Mouse (Mus musculus): ENCODE measurements around the gene Bmpr1b. TPM values are rescaled to one million over a fixed set of nuclear protein-coding genes. Genes with fewer than 3 reads are reported as not detected.
"Not testable (repeated sequence)": the region's sequence is repeated elsewhere in the genome, so short reads cannot be mapped to it uniquely, and the experiment has no call there.

Bmpr1b gene
- not detected for polyA plus RNA-seq (2017; shearing (Covaris generic))

DNA sequence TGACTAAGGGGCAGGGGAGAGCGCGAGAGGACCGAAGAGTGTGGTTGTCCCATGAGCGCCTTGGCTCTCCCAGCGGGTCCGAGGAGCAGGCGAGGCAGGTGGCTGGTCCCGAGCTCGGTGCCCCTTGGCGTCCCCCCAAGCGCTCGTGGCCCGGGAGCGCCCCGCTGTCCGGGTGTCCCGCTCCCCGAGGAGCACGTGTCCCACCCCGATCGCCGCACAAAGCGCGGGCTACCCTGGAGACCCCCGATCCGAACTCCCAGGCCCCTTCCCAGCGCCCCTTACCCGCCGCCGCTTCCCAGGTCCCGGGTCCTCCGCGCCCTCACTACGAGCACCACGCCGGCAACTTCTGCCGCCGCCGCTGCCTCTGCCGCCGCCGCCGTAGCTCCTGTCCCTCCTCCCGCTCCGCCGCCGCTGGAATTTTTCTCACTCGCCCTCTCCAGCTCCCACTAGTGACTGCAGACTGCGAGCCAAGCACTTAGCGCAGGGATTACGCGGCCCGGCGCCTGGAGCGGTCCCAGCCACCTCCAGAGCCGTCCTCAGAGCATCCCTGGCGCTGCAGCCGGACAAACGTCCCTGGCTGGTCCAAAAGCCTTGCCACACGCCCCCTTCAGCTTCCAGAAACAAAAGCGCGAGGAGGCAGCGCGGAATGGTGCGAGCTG lies at the start of gene Bmpr1b:
Gene Bmpr1b, minus strand, starts transcription at position 563 of the 659 bp plus-strand sequence.
- no peak for ATAC-seq

DNA sequence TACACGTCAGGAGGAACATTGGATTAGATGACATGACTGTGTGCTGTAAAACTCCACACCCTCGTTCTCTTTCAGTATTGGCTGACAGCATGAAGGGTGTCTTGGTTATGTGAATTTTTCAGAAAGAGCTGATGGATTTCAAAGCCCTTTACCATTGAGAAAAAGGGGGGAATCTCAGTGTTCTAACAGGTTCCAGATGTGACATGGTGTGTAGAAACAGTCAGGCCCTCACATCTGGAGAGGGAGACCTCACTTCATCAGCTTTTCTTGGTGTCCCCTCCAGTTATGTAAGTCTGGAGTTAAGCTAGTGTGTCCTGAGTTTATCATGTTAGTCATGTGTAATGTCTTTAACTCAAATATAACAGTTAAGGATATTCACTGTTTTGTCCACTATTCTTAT lies 43.6 kb upstream of the Bmpr1b start:
- no peak for ATAC-seq

DNA sequence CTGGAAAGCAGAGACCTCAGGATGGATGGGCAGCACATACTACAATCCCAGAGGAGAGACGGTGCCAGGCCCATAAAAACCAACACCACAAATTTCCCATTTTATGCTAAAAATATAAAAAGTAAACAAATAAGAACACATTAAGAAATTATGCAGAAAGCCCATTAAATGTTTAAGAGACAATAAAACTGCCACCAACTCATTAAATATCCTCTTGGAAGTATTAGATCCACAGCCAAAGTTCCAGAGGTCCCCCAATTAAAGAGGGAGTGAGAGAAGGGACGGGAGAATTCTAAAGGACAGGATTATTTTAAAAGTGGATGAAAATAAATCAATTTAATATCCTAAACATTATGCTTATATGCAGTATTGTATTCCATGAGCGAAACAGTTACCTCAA lies 43.0 kb upstream of the Bmpr1b start:
- ATAC-seq: no peak

DNA sequence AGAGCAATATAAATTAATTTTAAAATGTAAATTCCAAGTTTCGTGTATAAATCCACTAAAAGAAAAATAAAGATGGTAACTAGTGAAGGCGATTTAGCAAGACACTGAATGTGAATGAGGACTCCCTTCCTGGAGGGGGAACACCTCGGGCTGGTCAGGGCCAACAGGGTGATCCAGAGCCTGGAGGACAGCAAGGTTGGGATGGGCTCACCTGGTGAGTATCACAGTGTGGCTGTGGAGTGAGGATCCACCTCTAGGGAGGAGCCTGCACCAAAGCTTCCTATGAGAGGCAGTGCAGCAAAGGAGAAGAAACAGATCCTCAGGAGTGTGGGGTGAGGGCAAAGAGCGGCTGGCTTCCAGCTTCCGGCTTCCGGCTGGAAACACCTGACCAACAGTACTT lies 40.8 kb upstream of the Bmpr1b start:
- no peak for ATAC-seq

DNA sequence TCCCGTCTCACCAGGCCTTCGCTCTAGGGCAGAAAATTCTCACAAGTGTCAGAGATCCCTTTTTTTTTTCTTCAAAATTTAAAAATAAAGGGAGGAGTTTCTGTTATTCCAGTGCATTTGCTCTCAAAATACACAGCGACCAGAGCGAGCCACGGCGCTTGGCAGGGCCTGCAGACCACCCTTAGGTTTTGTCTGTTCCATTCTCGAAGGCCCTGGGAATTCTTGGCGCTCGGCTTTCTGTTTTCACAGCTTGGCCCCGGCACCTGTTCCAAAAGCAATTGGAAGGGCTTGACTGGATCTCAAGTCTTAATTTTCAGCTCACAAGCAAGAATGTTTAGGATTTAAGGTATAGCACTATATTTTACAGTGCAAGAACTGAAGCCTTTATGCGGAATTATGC lies 39.8 kb upstream of the Bmpr1b start:
- ATAC-seq: no peak

DNA sequence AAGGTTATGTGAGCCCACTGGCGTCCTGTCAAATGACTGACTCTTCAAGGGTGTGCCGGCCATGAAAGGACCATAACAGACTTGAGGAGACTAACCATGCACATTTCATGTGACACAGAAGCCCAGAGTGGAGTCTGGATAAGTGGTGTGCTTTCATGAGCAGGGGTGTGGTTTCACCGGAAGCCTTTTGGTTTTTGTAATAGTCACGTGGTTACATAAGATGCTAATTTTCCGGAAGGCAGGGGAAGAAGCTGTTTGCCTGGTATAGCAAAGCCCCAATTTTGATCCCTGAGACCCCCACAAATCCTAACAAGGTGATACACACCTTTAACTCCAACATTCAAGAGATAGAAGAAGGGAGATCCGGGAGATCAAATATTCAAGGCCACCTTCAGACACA lies 38.3 kb upstream of the Bmpr1b start:
- no peak for ATAC-seq

DNA sequence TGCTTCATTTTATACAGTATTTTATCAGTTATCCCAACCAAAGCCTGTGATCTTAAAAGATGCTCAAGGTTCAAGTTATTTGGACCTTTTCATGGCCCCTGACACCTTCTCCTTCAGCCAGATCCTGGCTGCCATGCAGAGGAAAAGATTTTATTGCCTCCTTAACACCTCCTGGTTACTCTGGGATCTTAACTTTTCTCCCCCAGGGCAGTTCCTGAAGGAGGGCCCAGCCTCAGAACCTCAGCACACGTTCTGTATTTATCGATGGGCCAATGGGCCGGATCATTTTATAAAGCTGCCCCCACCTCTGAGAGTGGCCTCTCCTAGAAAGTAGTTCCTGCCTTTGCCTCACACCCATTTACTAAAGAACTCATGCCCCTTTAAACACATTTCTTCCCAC lies 37.1 kb upstream of the Bmpr1b start:
- ATAC-seq: no peak

DNA sequence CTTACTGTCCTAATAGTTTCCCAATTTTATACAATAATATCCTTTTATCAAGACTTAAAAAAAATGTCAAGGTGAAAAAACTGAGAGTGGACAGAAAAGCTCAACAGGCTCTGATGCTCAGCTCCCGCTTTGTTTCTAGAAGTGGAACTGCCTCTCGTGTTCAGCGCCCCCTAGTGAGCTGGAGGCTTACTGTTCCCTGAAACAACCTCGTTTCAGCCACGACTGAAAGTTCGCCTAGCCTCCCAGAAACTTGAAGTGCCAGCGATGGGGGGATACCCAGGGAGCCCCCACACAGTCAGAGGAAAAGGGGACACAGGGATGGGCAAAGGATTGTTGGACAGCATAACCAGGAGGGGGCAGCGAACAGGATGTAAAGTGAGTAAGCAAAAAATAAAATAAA lies 26.9 kb upstream of the Bmpr1b start:
- no peak for ATAC-seq

DNA sequence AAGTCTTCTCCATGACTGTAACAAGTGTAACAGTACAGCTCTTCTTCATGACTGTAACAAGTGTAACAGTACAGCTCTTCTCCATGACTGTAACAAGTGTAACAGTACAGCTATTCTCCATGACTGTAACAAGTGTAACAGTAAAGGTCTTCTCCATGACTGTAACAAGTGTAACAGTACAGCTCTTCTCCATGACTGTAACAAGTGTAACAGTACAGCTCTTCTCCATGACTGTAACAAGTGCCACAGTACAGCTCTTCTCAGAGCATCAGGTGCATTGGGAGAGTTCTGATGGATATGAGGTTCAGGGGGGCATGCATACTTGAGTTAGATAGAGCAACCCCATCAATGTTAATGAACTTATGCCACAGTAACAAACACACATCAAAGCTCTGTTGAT lies 22.4 kb upstream of the Bmpr1b start:
- ATAC-seq: not testable (repeated sequence)

DNA sequence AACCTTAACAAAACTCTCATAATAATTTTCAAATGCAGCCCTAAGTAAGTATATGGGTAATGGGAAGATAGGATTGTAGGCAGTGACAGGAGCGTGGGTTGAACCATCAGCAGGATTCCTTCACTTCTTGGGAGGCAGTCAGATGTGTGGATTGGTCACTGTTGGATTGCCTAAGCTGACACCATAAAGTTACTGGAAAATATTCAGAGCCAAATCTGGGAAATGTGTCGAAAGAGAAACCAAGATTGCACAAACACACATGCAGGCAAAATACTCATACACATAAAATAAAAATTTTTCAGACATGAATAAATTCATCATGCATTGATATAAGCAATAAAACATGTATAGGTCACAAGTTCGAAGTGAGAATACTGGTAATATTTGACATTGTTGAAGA lies 17.3 kb upstream of the Bmpr1b start:
- ATAC-seq: no peak

DNA sequence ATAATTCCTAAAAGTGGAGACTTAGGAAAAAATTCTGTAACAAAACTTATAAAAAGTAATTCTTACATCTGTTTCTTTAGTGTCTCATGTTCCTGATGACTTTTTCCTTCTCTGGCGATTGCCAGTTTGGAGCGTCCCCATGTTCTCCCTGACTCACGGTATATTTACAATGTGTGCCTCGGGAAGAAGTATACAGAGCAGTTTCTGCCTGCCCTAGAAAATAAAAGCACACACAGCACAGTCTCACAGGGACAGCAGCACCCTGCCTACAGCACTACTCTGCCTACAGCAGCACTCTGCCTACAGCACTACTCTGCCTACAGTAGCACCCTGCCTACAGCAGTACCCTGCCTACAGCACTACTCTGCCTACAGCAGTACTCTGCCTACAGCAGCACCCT lies 4.8 kb upstream of the Bmpr1b start:
- no peak for ATAC-seq

DNA sequence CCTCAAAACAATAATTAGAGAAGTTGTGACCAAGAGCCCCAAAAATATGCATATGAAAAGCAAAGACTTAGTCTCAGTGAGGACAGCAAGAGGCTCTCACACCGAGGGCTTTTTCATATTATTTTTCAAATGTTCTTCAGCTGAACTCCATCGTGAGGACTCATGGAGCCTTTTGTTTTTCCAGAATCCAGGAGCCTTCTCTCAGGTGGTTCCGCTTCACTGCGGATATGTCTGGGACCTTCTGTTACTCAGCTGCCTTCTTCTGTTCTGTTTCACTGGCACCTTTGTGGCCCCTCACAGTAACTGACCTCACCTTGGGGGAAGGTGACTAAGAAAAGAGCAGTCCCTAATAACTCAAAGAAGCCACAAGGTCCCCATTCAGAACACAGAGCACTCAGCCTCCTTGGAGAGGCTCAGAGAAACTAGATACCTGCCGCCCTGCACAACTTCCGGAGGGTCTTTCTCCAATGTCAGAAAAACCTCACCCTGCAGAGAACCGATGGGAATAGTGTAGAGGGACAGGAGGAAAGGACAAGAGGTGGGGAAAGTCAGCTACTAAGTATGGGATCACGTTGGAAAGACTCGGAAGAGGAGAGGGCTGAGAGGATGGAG lies 868 bp downstream of the Bmpr1b start:
- no peak for ATAC-seq

DNA sequence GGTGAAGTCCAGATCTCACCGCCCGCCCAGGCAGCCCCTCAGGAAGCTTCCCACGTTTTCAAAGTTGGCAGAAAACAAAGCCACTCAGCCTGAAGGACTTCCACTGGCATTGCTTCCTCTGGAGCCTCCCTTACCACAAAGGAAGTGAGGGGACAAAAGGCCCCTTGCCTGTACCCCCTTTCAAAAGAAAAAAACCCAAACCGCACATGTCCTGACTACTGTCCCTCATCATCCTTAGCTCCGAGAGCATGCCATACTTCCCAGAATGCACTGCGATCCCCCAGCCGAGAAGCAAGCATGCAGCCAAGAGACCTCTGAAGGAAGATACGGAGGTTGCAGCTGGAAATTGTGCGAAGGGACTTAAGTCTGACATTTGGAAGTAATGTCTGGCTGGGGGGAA lies 4.2 kb downstream of the Bmpr1b start:
- no peak for ATAC-seq

DNA sequence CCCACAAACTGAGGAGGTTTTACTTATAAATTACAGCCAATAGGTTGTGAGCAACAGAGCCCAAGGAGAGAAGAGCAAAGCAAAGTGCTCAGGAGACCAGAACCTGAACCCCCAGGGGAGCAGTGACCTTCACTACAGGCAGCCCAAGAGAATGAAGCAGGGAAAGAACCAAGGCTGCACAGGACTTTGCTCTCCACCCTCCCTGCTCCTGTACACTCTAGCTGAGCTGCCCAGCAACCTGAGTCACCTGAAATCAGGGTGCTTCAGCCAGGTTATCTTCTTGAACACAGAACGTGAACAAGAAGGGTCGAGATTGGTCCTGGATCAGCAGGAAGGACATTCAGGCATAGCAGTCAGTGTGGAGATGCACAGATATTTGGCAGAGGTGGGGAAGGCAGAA lies 5.3 kb downstream of the Bmpr1b start:
- no peak for ATAC-seq

DNA sequence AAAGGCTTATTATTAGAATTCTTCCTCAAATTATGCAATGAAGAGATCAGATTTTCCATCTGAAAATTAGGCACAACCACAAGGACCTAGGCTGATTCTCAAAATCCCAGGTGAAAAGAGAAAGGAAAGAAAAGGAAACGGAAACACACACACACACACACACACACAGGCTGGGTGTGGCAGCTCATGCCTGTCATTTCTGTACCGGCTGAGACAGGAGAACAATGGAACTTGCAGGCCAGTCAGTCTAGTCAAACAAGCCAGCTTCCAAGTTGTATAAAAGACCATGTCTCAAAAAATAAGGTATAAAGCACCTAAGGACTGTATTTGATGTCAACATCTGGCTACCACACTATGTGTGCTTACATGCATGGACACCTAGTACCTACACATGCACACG lies 7.8 kb downstream of the Bmpr1b start:
- ATAC-seq: no peak

DNA sequence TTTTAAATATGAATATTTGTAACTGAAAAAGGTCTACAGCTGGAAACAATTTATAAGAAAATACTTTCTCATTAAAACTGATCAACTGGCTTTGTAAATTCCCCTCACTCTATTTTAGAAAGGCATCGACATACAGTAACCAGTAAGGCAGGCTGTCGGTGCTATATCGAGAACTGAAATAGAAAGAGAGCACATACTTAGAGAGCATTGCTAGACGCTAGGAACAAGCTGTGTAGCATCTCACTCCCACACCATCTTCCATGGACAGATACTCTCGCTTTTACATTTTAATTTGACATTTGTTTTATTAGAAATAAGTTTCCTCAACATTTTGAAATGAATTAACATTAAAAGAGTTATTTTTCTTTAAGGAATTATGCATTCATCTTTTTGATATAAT lies 17.2 kb downstream of the Bmpr1b start:
- ATAC-seq: no peak

DNA sequence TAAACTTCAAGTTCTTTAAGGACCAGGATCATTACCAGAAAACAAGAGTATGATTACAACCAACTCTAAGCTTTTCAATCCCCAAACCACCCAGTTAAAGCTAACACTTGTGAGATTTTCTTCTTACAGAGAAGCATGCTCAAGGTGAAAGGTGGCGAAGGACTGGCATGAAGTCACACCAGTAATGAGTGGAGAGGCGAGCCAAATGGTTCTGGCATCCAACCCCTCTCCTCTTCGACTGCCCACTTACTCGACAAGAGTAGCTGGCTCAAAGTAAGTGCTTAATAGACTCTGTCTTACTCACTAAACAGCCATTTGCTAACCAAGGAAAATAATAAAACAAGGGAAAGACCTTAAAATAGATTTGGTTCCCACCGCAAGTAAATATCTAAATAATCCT lies 30.4 kb downstream of the Bmpr1b start:
- ATAC-seq: no peak

DNA sequence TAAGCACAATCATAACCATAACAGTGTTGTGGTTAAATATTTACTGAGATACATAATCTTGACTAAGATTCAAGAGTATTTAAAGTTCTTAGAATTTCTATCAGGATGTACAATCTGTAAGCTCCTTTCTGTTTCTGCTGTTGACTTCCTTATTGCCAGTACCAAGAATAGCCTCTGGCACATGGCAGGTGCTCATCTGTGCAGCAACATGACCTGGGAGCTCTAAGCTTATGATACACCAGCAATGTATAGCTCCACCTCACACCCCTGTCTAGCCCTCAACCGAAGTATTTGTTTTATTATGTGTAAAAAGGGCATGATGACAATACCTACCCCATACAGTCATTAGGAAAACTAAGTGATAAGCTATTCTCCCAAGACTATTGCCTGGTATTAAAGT lies 42.8 kb downstream of the Bmpr1b start:
- no peak for ATAC-seq

DNA sequence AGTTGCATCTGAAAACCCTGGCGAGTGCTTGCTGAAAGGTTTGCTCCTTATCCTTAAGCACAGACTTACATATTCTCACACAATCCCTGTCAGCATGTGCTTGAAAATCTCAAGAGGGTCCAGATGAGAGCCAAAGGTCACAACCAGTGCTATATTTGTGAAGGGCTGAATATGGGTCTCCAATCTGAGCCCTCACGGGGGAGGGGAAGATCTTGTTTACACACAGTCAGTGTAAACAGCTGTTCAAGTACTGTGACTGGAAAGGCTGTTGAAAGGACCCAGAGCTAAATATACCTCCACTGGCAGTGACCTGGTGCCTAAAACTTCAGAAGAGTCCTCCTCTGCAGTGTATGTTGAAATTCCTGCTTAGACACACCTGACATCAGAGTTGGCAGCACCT lies 43.7 kb downstream of the Bmpr1b start:
- ATAC-seq: no peak

DNA sequence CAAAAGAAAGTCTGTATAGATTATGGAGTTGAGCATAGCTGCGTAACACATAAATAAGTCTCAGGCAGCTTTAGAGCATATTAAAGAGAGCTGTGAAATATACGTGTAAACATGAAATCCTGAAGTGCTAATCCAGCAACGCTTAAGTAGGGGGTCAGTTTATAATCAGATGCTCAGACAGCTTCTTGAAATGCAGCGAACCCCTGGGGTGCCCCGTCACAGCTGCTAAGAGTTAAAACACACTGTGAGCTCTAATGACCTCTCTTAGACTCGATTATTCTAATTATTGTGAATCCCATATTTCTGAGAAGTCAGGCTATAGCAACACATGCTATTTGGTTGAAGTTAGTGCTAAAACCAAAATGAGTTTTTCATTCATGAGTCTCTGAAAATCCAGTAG lies 45.0 kb downstream of the Bmpr1b start:
- ATAC-seq: no peak

DNA sequence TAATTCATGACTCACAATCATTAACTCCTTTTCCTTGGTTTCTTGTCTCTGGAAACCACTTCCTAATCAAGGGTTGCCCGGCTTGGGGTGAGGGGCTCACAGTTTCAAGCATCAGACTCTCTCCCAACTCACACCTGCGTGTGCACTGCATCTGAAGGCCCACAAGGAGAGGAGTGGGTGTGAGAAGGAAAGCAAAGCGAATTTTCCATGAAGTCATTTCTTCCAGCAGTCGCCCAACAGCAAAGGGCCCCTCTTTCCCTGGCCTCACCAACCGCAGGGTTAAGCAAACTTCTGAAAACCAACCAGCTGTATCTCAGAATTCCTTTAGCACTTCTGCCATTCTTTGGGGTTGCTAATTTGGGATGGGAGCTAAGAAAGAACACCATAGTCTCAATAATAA lies 46.8 kb downstream of the Bmpr1b start:
- ATAC-seq: no peak

DNA sequence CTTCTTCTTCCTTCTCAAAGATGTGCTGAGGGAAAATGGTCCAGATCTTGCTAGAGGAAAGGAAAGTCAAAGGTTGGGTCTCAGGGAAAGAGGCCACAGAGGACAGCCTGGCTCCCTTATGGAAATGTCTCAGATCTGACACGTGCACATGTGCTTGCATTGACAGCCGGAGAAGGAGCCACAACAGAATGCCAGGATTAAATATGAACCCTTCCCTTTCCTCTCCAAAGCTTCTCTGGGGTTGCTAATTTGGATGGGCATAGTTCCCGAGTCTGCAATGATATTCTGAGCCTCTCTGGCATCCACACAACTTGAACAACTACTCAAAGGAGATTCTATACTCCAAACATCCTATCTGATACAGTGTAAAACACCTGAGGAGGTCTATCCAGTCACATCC lies 48.4 kb downstream of the Bmpr1b start:
- ATAC-seq: no peak

DNA sequence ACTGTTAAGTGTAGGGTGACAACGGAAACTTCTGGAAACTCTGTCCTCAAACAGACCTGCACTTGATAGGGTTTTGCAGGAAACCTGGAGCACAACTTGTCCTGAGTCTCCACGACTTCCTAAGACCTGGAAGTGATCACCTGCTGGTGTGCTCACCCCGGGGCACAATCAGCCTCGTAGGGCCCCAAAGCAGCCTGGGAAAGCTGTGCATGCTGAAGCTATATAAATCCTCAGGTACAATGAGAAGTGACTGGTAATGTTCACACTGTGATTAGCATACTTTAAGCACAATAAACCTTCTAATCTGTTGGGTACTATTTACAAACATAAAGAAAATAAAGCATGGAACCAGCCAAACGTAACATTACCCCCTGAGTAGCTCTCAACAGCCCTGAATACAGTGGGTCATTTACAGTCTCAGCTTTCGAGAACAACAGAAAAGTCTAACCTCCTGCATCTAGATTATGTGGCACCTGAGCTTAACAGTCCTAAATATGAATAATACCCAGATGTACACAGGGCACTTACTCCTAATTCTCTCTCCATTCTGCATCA lies 54.4 kb downstream of the Bmpr1b start:
- no peak for ATAC-seq

DNA sequence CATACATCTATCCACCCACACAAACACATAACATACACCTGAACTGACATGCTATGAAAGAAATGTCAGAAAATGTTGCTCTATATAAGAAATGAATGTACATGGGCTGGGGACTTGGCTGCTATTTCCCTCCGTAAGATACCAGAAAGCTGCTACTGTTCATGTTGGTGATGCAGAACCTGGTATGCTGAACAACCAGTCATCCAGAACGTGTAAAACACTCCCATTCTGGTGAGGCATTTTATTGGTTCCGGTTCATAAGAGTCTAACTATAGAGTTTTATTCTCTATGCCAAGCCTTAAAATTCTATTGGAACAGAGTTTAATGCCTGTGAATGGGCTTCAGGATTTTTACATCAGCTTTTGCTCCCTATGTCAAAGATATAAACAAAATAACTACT lies 55.0 kb downstream of the Bmpr1b start:
- ATAC-seq: no peak

DNA sequence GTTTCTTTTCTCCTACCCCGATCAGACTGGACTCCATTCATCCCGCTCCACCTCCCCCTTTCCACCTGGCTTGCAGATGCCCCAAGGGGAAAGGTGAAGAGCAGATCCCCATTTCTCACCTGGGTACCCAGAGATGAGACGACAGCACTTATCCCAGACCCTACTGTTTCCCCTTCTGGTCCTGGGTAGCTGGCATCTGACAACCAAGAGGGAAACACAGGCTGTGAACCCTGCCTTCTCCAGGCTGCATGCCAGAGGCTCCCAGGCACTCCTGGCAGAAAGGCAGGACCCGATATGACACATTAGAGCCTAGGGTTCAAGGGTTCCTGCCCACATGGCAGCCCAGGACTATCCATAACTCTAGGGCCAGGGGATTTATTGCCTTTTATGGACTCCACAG lies 56.0 kb downstream of the Bmpr1b start:
- ATAC-seq: no peak

Measured in CD4-positive, CD25-positive, alpha-beta regulatory T cell, adult 4 months (primary cell).